Mouse (Mus musculus): Measurements from ENCODE around the gene Ctrb1. TPM values are rescaled to one million over a fixed set of nuclear protein-coding genes. Genes with fewer than 3 reads are reported as not detected.

The Ctrb1 gene
- total RNA-seq, 2 experiments from 2014 or later, result not detected

- ATAC-seq (replicated peaks; ENCODE audit: low FRiP score, poor library complexity, severe bottlenecking), result no peak
Measured at GRCm38 (mm10) chr8:111718937-111719336, 28.1 kb upstream of the Ctrb1 start.

DNA sequence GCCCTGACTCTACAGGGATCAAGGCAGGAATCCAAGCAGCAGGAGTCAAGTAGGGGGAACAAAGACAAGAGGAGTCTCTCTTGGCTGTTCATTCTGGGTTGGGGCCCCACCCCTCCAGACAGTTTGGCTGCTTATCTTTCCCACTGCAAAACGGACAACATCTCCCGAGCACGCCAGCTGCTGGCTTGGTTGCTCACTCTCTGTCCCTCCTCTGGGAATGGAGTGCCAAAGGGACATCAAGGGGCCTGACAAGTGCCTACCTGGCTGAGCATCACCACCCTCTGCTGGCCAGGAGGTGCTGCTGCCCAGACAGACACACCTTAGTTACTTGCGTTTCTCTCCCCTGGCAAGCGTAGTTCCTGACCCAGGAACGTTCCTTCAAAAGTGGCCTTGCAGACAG is 27.1 kb upstream of the Ctrb1 start:
- ATAC-seq (replicated peaks; ENCODE audit: low FRiP score, poor library complexity, severe bottlenecking), result no peak

DNA sequence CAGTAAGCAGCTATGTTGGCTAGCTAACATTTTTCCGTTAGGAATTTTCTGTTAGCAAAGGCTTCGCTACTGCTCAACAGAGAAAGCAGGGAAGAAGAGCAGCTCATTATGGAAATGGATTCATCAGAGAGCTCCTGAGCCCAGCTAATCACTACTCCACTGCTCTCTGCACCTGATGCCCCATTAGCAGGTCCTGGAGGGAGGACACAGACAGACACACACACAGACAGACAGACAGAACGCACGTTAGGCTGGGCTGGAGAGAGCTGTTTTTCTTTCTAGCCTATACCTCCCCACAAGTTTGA is 26.6 kb upstream of the Ctrb1 start:
- no peak for ATAC-seq (replicated peaks; ENCODE audit: low FRiP score, poor library complexity, severe bottlenecking)

GRCm38 (mm10) chr8:111716603-111717487 is 26.0 kb upstream of the Ctrb1 start:
- no peak for ATAC-seq (replicated peaks; ENCODE audit: low FRiP score, poor library complexity, severe bottlenecking)

GRCm38 (mm10) chr8:111715514-111715913 is 24.7 kb upstream of the Ctrb1 start:
- no peak for ATAC-seq (replicated peaks; ENCODE audit: low FRiP score, poor library complexity, severe bottlenecking)

- no peak for ATAC-seq (replicated peaks; ENCODE audit: low FRiP score, poor library complexity, severe bottlenecking)
Measured at GRCm38 (mm10) chr8:111714295-111714694, 23.5 kb upstream of the Ctrb1 start.

DNA sequence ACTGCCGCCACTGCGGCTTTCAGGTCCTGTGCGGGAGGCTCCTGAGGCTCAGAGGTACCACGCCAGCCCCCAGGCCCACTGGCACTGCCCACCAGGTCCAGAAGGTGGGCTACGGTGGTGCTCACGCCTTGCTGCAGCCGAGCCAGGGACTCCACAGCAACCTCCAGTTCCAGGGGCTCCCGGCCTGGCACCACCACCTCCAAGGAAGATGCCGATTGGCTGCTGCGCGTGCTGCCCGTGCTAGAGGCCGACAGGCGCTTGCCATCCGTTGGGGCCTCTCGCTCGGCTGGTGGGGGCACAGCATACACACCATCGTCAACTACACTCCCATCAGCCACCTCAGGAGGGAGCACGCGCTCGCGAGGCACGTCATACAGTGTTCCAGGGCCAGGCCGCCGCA is 23.0 kb upstream of the Ctrb1 start:
- ATAC-seq (replicated peaks; ENCODE audit: low FRiP score, poor library complexity, severe bottlenecking), result no peak

- no peak for ATAC-seq (replicated peaks; ENCODE audit: low FRiP score, poor library complexity, severe bottlenecking)
Measured at GRCm38 (mm10) chr8:111713291-111713690, 22.5 kb upstream of the Ctrb1 start.

- no peak for ATAC-seq (replicated peaks; ENCODE audit: low FRiP score, poor library complexity, severe bottlenecking)
Measured at GRCm38 (mm10) chr8:111712588-111712987, 21.8 kb upstream of the Ctrb1 start.

GRCm38 (mm10) chr8:111712135-111712534 is 21.3 kb upstream of the Ctrb1 start:
- ATAC-seq (replicated peaks; ENCODE audit: low FRiP score, poor library complexity, severe bottlenecking), result no peak

- ATAC-seq (replicated peaks; ENCODE audit: low FRiP score, poor library complexity, severe bottlenecking), result no peak
Measured at GRCm38 (mm10) chr8:111710777-111711485, 20.1 kb upstream of the Ctrb1 start.

DNA sequence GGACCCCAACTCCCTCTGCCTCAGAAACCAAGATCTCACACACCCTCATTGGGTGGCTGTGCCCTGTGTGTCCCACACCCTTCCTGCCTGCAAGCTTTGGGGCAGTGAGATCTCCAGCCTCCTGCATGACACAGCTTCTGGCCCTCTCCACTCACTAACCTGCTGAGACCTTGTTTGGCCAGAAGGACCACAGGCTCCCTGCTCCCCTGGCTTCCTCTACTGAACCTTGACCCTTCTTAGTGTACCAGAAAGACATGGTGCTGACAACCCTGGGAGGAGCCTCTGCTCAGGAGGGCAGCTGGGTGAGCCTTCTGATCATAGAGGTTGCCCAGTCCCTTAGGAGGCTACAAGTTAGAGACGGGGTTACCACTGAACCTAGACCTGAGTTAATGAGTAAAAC is 18.4 kb upstream of the Ctrb1 start:
- ATAC-seq (replicated peaks; ENCODE audit: low FRiP score, poor library complexity, severe bottlenecking), result no peak

GRCm38 (mm10) chr8:111708265-111708664 is 17.5 kb upstream of the Ctrb1 start:
- ATAC-seq (replicated peaks; ENCODE audit: low FRiP score, poor library complexity, severe bottlenecking), result no peak

- no peak for ATAC-seq (replicated peaks; ENCODE audit: low FRiP score, poor library complexity, severe bottlenecking)
Measured at GRCm38 (mm10) chr8:111705699-111706098, 14.9 kb upstream of the Ctrb1 start.

GRCm38 (mm10) chr8:111705222-111705621 is 14.4 kb upstream of the Ctrb1 start:
- ATAC-seq (replicated peaks; ENCODE audit: low FRiP score, poor library complexity, severe bottlenecking), result no peak

- no peak for ATAC-seq (replicated peaks; ENCODE audit: low FRiP score, poor library complexity, severe bottlenecking)
Measured at GRCm38 (mm10) chr8:111704585-111704984, 13.8 kb upstream of the Ctrb1 start.

- ATAC-seq (replicated peaks; ENCODE audit: low FRiP score, poor library complexity, severe bottlenecking), result no peak
Measured at GRCm38 (mm10) chr8:111701380-111701779, 10.6 kb upstream of the Ctrb1 start.

GRCm38 (mm10) chr8:111700740-111701139 is 9.9 kb upstream of the Ctrb1 start:
- no peak for ATAC-seq (replicated peaks; ENCODE audit: low FRiP score, poor library complexity, severe bottlenecking)

DNA sequence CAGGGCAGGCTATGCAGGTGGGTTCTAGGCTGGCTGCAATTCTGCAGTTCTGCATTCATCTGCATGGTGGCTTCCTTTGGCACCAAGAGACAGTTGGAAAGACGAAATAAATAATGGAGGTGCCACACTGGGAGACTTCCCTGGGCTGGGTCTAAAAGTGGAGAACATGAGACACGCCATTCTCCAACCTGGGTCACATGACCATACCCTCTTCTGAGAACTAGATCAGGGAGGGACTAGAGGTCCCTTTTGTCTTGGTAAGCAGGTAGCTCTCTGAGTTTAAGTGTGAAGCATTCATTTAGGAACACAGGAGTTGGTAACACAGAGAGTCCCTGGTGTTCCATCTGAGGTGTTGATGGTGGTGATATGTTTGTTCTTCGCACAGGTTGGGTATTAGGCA is 9.4 kb upstream of the Ctrb1 start:
- no peak for ATAC-seq (replicated peaks; ENCODE audit: low FRiP score, poor library complexity, severe bottlenecking)

DNA sequence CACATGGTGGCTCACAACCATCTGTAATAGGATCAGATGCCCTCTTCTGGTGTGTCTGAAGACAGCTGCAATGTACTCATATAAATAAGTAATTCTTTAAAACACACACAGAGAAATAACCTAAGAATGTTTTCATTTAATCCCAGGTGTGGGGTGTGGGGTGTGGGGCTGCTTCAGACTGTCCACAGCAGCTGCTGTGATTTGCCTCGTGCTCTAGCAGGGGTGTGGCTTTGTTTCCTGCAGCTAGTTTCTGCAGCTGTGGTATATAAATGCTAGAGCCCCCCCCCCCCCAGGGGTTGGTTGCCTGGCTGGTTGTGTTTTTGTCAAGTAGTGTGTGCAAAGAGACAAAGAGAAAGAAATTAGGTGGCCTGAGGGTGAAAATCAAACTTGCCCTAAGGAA is 8.2 kb upstream of the Ctrb1 start:
- no peak for ATAC-seq (replicated peaks; ENCODE audit: low FRiP score, poor library complexity, severe bottlenecking)

- no peak for ATAC-seq (replicated peaks; ENCODE audit: low FRiP score, poor library complexity, severe bottlenecking)
Measured at GRCm38 (mm10) chr8:111697655-111698054, 6.8 kb upstream of the Ctrb1 start.
